Mouse (Mus musculus): ENCODE results near the gene Gab3.
"Not testable (repeated sequence)": the region's sequence is repeated elsewhere in the genome, so short reads cannot be mapped to it uniquely, and the experiment has no call there.

The Gab3 gene

DNA sequence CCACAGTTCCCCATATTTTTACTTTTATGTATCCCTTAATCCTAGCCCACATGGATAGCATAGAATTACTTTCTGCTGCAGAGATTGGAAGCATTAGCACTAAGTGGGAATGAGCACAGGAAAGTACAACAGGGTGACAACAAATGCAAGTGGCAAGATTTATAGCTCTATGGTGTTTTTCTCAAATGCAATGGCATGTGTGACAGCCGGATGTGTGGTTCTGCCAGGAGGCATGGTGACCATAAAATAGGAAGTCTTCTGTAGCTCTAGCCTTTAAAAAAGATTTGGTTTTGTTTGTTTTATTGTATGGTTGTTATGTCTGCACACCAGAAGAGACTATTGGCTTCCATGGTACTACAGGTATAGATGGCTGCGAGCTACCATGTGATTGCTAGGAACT is 50.1 kb downstream of the Gab3 start:
- DNase-seq (ENCODE audit: low spot score in 2 of 2), result no peak

DNA sequence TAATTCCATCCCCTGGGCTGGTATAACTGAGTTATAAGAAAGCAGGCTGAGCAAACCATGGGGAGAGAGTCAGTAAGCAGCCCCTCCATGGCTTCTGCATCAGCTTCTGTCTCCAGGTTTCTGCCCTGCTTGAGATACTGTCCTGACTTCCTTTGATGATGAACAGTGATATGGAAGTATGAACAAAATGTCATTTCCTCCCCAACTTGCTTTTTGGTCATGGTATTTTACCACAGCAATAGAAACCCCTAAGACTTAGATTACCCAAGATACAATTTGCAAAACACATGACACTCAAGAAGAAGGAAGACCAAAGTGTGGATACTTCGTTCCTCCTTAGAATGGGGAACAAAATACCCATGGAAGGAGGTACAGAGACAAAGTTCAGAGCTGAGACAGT is 51.2 kb downstream of the Gab3 start:
- not testable (repeated sequence) for DNase-seq (ENCODE audit: low spot score in 2 of 2)

DNA sequence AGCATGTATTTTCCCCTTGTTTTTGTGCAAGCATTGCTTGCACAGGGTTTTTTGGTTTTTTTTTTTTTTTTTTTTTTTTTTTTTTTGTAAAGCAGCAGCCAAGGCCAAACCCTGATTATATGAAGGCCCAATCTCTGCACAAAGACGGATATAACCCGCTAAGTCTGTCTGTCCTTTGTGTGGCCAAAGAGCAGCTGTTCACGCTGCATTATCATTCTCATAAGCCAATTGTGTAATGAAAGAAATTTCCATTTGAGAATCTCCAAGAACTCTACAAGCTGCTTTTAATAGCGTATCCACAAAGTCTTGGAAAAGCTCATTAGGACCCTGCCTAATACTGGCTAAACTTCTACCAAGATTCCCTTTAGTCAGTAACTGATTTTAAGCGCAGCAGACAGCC is 101.5 kb downstream of the Gab3 start:
- no peak for DNase-seq (ENCODE audit: low spot score in 2 of 2)

DNA sequence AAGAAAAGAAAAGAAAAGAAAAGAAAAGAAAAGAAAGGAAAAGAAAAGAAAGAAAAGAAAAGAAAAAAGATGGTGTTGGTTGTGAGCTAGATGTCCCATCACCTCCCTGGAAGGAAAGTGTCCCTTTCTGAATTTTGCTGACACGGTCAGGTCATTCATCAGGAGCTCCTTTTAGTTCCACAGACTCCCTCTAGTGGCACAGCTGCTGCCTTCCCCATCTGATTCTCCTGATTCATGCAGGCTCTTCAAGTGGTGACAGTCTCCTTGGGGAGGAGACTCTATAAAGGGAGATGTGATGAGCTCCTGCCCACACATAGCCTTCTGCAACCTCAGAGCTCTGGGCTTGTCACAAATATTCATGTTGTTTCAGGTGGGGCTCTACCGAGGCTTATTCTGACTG is 122.4 kb downstream of the Gab3 start:
- DNase-seq (ENCODE audit: low spot score in 2 of 2), result not testable (repeated sequence)

DNA sequence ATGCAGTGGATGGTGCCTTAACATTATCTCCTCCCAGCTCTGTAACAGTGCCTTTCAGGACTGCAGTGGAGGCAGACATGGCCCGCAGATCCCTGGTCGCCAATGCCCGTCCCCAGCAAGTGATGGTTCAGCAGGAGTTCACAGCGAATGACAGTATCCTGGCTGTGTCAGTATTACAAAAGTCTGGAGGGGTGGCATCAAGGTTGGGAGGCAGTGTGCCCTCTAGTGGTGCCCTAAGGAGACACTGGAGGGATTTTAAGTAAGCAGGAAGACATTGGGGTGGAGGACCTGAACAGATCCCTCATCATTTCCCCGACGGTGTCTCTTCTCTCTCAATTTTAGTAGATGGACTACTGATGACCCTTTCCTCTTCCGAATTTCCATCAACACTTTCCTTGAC is 126.1 kb downstream of the Gab3 start:
- DNase-seq (ENCODE audit: low spot score in 2 of 2), result not testable (repeated sequence)

All from urinary bladder, postnatal 4 days (tissue).